Mouse (Mus musculus) stomach, postnatal 0 days (tissue): ENCODE data around the gene Ctsw. TPM values are rescaled to one million over a fixed set of nuclear protein-coding genes. Genes with fewer than 3 reads are reported as not detected.

Source experiments
- ATAC-seq: fragments of 200-750 bp; cut with Nextera tagmentation; 2 replicates; pipeline ENCODE4 v1.8.0; 2017; ENCODE audit not compliant: low FRiP score, low TSS enrichment
- DNase-seq: peaks from one replicate; pipeline ENCODE4 v3.0.0-alpha.2; 2016; ENCODE audit warnings: low spot score
- H3K27ac ChIP-seq: fragments of 300-500 bp; sonication (generic); replicated peaks from 2 replicates; pipeline ENCODE4 v1.5.1; 2014; ENCODE audit warnings: mild to moderate bottlenecking, control low read depth
- H3K27me3 ChIP-seq: fragments of 300-500 bp; sonication (generic); 2 replicates; pipeline ENCODE4 v1.6.1; 2014; ENCODE audit warnings: low read length; ENCODE audit not compliant: control insufficient read depth, insufficient read depth
- H3K36me3 ChIP-seq: fragments of 300-500 bp; sonication (generic); 2 replicates; pipeline ENCODE4 v1.6.1; 2014; ENCODE audit warnings: low read length, mixed read lengths; ENCODE audit not compliant: control insufficient read depth, insufficient read depth
- H3K4me1 ChIP-seq: fragments of 300-500 bp; sonication (generic); replicated peaks from 2 replicates; pipeline ENCODE4 v1.6.1; 2014; ENCODE audit warnings: antibody characterized with exemption; ENCODE audit not compliant: control insufficient read depth, insufficient read depth
- H3K4me2 ChIP-seq: fragments of 300-500 bp; sonication (generic); replicated peaks from 2 replicates; pipeline ENCODE4 v1.6.1; 2014; ENCODE audit warnings: low read depth, mild to moderate bottlenecking, control low read depth, moderate library complexity
- H3K4me3 ChIP-seq: fragments of 300-500 bp; sonication (generic); 2 replicates; pipeline ENCODE4 v1.5.1; 2014; ENCODE audit warnings: low read depth, low read length, control low read depth
- H3K9ac ChIP-seq: fragments of 300-500 bp; sonication (generic); 2 replicates; pipeline ENCODE4 v1.6.1; 2014; ENCODE audit warnings: mild to moderate bottlenecking, low read length, control low read depth, mixed read lengths
- H3K9me3 ChIP-seq: fragments of 300-500 bp; sonication (generic); 2 replicates; pipeline ENCODE4 v1.6.1; 2016; ENCODE audit warnings: low read length; ENCODE audit not compliant: control insufficient read depth
- CTCF ChIP-seq: IDR thresholded peaks from 2 replicates; pipeline ENCODE4 v1.5.1; 2016; ENCODE audit warnings: antibody characterized with exemption, low read depth, mild to moderate bottlenecking, moderate library complexity
- EP300 ChIP-seq: optimal IDR thresholded peaks from 2 replicates; pipeline ENCODE3; 2016; ENCODE audit warnings: antibody characterized with exemption
- WGBS: fragments of 180-500 bp; shearing (Covaris S2); extraction: QIAGEN DNeasy Blood & Tissue Kit; methylation state at CpG from one replicate; pipeline ENCODE4 v1.1.7; 2014; 5-methylcytosine and 5-hydroxymethylcytosine counted together
- polyA plus RNA-seq: library from polyadenylated mRNA; unstranded; fragments of >200 nt; fragmentation: Nextera tagmentation; extraction: Ambion mirVana; gene quantifications from 2 replicates; pipeline ENCODE4 v1.2.1, GENCODE M21; 2015

The Ctsw gene
- polyA plus RNA-seq, 1 experiment from 2014 or later = 0.29 TPM

GRCm38 (mm10) chr19:5511074-5511632 lies 42.8 kb upstream of the Ctsw start:
- peak overlapping the region; percentile 44 for H3K4me3 ChIP-seq
- ATAC-seq (no peak), DNase-seq (no peak)
- peak overlapping the region; percentile 67; the same call in 1 of the 2 replicates for H3K27ac ChIP-seq
- H3K9me3 ChIP-seq = no peaks in the 10 kb centered on the region
- H3K9ac ChIP-seq = peak overlapping the region; percentile 59
- WGBS = 41% methylated on average over 15 of the region's 15 CpGs
- no peaks in the 10 kb centered on the region for H3K36me3 ChIP-seq
- peak overlapping the region; percentile 77 for H3K4me2 ChIP-seq
- H3K27me3 ChIP-seq = no peaks in the 10 kb centered on the region
- TF ChIP-seq CTCF = no peak
- peaks cover 5% of the 10 kb centered on the region; the same call in 1 of the 2 replicates for H3K4me1 ChIP-seq

DNA sequence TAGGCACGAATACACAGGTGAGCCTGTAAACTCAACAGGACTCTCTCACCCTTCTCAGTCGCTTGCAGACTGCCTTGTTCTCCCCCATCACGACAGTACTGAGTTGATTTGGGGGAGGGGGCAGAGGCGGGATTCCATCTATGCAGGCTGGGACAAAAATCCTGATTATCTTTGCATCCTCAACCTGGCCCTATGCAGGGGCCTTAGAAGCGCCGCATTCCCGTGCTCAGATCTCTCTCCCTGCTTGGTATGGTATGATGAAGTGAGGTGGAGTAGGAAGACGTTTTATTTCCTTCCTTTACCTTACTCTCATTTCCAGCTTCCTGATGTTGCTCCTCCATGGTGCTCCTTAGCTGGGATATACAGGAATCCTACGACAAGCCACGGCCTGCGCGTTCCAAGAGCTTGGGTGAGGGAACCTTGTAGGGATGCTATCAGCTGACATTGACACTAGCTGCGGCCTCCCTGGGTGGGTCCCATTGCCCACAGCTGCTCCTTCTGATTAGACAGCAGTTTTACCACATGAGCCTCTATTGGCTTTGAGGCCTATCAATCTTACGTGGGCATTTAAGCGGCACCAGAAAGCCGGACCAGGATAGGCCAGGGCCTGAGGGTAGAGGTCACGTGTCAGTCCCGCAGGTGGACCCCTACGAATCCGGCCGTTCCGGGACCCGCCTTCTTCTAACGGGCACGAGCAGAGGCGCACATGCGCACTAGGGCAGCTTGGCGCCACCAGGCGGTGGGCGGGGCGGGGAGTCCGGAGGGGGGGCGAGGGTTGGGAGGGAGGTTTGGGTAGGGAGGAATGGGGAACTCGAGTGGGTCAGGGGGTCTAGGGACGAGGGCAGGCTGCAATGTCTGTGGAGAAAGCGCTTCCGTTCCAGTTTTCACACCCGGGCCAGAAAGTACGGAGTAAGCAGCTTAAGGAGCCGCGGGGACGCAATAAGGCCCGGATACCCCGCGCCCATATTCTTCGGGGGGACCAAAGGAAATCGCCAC lies 42.0 kb upstream of the Ctsw start, which contains the start of gene Snx32:
Gene Snx32 (minus strand): TSS at position 508 of the 996 bp plus-strand sequence.
- Histone ChIP-seq H3K4me2 (peak within 1 kb of the TSS; percentile 77), H3K9ac (peak within 1 kb of the TSS; percentile 59), H3K27me3 (no peaks in the 10 kb centered on the region), H3K9me3 (no peaks in the 10 kb centered on the region), H3K36me3 (no peaks in the 10 kb centered on the region), H3K4me3 (peak within 1 kb of the TSS; percentile 44), H3K4me1 (peaks cover 5% of the 10 kb centered on the region; the same call in 1 of the 2 replicates), H3K27ac (peak within 1 kb of the TSS; percentile 67; the same call in 1 of the 2 replicates)
- 2% methylated on average over 47 of the region's 47 CpGs for WGBS
- TF ChIP-seq CTCF (peak; percentile 56), EP300 (no peak)
- peak; percentile 90 for DNase-seq
- peak; percentile 98 for ATAC-seq

DNA sequence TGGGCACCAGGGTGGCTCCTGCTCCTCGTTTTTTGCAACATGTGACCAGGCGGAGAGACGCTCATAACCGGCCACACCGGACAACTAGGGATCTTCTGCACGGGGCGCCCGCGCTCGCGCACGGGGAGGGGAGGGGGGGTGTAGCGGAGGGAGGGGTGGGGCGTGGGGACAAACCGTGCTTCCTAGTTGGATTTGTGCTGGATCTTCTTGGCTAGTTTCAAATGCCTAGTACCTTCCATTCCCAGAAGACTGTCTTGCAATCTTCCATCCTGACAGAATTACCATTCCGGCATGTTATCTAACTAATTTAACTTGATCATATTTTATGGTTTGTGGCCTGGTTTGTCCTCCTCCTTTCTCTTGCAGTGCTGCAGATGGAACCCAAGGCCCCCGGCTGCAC lies 35.4 kb upstream of the Ctsw start, which contains the start of gene 1700020D05Rik:
Gene 1700020D05Rik (minus strand): TSS at position 101 of the 400 bp plus-strand sequence.
- no peak within 1 kb of the TSS for H3K4me3 ChIP-seq
- no peak within 1 kb of the TSS for H3K9ac ChIP-seq
- DNase-seq (no peak), ATAC-seq (no peak)
- H3K27me3 ChIP-seq = no peaks in the 10 kb centered on the region
- no peak for TF ChIP-seq CTCF
- no peak for TF ChIP-seq EP300
- H3K36me3 ChIP-seq = no peaks in the 10 kb centered on the region
- 55% methylated on average over 17 of the region's 17 CpGs for WGBS
- H3K27ac ChIP-seq = no peak within 1 kb of the TSS
- H3K9me3 ChIP-seq = no peaks in the 10 kb centered on the region
- no peaks in the 10 kb centered on the region for H3K4me1 ChIP-seq
- no peak within 1 kb of the TSS for H3K4me2 ChIP-seq

DNA sequence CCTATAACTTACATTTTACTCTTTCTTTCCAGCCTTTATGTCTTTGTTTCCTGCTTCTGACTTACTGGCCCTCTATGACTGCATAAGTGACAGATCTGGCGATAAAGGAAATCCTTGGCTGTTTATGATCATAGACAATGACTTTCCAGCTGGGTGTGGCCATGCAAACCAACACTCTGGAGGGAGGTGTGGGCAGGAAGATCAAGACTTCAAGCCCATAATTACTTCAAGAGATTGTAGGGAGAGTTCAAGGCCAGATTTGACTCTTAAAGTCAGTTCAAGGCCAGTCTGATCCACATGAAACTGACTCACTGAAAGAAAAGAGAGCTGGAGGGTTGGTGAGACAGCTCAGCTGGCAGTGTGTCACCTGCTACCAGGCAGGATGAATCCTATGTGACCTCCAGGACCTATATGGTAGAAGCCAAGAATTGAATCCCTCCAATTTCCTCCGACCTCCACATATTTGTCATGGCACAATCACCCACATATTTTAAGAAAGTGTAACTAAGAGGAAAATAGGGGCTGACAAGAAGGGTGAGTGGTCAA lies 32.1 kb upstream of the Ctsw start:
- Histone ChIP-seq H3K27me3 (no peaks in the 10 kb centered on the region), H3K36me3 (peaks cover 14% of the 10 kb centered on the region), H3K9me3 (no peaks in the 10 kb centered on the region), H3K9ac (no peak overlapping the region), H3K27ac (no peak overlapping the region), H3K4me1 (no peaks in the 10 kb centered on the region), H3K4me3 (no peak overlapping the region), H3K4me2 (no peak overlapping the region)
- DNase-seq (no peak), ATAC-seq (no peak)
- no peak for TF ChIP-seq CTCF
- TF ChIP-seq EP300 = no peak
- 81% methylated on average over 2 of the region's 2 CpGs for WGBS

DNA sequence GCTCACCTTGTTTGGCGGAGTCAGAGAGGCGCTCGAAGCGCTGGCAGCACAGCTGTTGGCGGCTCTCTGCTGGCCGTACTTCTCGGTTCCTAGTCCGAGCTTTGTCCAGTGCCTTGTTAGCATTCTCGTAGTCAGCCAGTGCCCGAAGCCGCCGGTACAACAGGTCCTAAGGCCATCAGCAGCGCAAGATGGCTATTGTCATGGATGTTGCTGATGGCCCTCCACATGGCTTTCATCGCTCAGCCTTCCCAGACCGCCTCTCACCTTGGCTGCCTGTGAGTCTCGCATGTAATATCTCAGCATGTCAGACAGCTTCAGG lies 27.7 kb upstream of the Ctsw start:
- Histone ChIP-seq H3K4me2 (no peak overlapping the region), H3K27ac (no peak overlapping the region)

More for the DNA sequence above, 27.7 kb upstream of the Ctsw start:
- ATAC-seq (no peak), DNase-seq (no peak)
- Histone ChIP-seq H3K4me1 (no peaks in the 10 kb centered on the region), H3K27me3 (no peaks in the 10 kb centered on the region), H3K9ac (no peak overlapping the region), H3K9me3 (no peaks in the 10 kb centered on the region), H3K36me3 (peaks cover 20% of the 10 kb centered on the region), H3K4me3 (no peak overlapping the region)
- 79% methylated on average over 16 of the region's 16 CpGs for WGBS
- TF ChIP-seq EP300 = no peak
- TF ChIP-seq CTCF = no peak
